Mouse (Mus musculus): ENCODE data around the gene Slc38a9. TPM values are rescaled to one million over a fixed set of nuclear protein-coding genes. Genes with fewer than 3 reads are reported as not detected.

Slc38a9 gene
- polyA plus RNA-seq, 1 experiment = 3.7 TPM

DNA sequence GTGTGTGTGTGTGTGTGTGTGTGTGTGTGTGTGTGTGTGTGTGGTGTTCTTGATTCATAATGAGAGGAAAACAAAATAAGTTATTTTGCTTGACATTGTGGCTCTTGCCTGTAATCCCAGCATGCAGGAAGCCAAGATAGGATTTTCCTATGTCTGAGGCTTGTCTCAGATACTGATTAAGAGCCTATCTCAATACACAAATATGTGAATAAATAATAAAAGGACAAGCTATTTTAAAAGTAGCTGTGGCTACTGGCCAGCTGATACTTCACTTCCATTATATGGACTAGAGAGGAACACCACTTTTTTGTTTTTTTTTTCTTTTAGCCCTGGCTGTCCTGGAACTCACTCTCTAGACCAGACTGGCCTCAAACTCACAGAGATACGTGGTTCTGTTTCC lies 101.2 kb downstream of the Slc38a9 start:
- no peaks in the 10 kb centered on the region for H3K27me3 ChIP-seq (ENCODE audit: control insufficient read depth, insufficient read depth, insufficient read length)
- H3K36me3 ChIP-seq (ENCODE audit: control insufficient read depth, insufficient read depth) = no peaks in the 10 kb centered on the region
- no peak overlapping the region for H3K4me3 ChIP-seq
- H3K79me2 ChIP-seq (ENCODE audit: control insufficient read depth, insufficient read depth) = no peaks in the 10 kb centered on the region
- no peak overlapping the region for H3ac ChIP-seq (ENCODE audit: control insufficient read depth, insufficient read length)
- no peak for TF ChIP-seq REST (IDR thresholded peaks at IDR 0.05; ENCODE audit: insufficient read depth, insufficient read length)
- TF ChIP-seq SRF (IDR thresholded peaks at IDR 0.05; ENCODE audit: control insufficient read depth, insufficient read length, low read depth) = no peak
- no peak for TF ChIP-seq MYOG (IDR thresholded peaks at IDR 0.05; ENCODE audit: control insufficient read depth in 1 of 3, insufficient read depth in 1 of 3, insufficient read length in 2 of 3, low read depth in 2 of 3)
- TF ChIP-seq MYOD1 (IDR thresholded peaks at IDR 0.05; ENCODE audit: control insufficient read depth in 1 of 3, insufficient read length in 2 of 3, low read depth in 2 of 3) = no peak
- TF ChIP-seq CEBPB (IDR thresholded peaks at IDR 0.05; ENCODE audit: insufficient read depth, poor library complexity, severe bottlenecking) = no peak
- no peak for TF ChIP-seq TCF12 (IDR thresholded peaks at IDR 0.05; ENCODE audit: insufficient read depth, poor library complexity, severe bottlenecking)
- no peak for TF ChIP-seq POLR2A (IDR thresholded peaks at IDR 0.05; ENCODE audit: insufficient read length, low read depth)
- H3K4me2 ChIP-seq (ENCODE audit: low read depth) = peak overlapping the region; percentile 49

DNA sequence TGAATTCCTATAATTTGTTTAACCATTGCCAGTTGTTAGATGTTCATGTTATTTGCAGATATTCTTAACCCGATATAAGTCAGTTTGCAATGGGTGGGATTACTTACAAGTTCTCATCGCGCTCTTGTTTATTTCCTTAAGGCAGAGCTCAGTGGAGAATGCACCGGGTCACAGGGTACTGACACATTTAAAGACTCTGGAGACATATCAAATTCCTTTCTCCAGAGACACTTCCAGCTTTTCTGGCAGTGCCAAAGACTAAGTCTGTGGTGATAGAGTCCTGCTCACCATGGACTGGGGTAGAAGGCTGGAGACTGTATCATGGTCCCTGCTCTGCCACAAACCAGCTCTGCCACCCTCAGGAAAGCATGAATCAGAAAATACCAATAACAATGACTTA lies 102.0 kb downstream of the Slc38a9 start:
- Histone ChIP-seq H3K79me2 (ENCODE audit: control insufficient read depth, insufficient read depth) (no peaks in the 10 kb centered on the region), H3K4me2 (ENCODE audit: low read depth) (peak overlapping the region; percentile 49), H3K27me3 (ENCODE audit: control insufficient read depth, insufficient read depth, insufficient read length) (no peaks in the 10 kb centered on the region), H3K4me3 (no peak overlapping the region), H3ac (ENCODE audit: control insufficient read depth, insufficient read length) (no peak overlapping the region), H3K36me3 (ENCODE audit: control insufficient read depth, insufficient read depth) (no peaks in the 10 kb centered on the region)
- TF ChIP-seq POLR2A (IDR thresholded peaks at IDR 0.05; ENCODE audit: insufficient read length, low read depth) (no peak), POLR2AphosphoS2 (IDR thresholded peaks at IDR 0.05; ENCODE audit: insufficient read length, low read depth) (no peak), MAX (IDR thresholded peaks at IDR 0.05; ENCODE audit: low read depth) (no peak)

DNA sequence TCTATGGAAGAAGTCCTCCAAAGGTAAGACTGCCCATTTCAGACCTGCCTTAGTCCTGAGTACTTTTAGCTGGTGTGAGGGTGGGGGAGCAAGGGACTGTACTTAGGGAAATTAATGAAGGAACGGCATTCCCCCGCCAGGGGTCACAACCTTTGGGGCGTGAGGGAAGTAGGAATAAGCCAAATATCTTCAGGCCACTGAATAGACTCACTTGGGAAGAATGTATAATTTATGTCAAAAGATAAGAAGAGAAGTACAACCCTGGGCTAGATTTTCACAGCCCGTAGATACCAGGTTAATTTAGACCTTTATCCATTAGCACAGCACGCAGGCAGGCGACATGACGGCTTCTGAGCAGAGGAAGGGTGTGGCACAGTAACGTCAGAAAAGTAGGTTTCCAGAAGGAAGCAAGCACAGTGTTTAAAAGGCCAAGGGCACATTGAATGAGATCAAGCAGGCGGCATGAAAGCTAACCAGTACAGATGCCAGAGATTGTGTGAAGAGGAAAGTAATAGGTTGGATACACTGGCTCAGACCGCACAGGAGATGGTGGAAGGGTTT lies 103.1 kb downstream of the Slc38a9 start:
- no peak overlapping the region for H3K4me3 ChIP-seq
- no peaks in the 10 kb centered on the region for H3K27me3 ChIP-seq (ENCODE audit: control insufficient read depth, insufficient read depth, insufficient read length)
- TF ChIP-seq MYOD1 (IDR thresholded peaks at IDR 0.05; ENCODE audit: control insufficient read depth in 1 of 3, insufficient read length in 2 of 3, low read depth in 2 of 3) (no peak), POLR2AphosphoS2 (IDR thresholded peaks at IDR 0.05; ENCODE audit: insufficient read length, low read depth) (no peak), TCF12 (IDR thresholded peaks at IDR 0.05; ENCODE audit: insufficient read depth, poor library complexity, severe bottlenecking) (no peak), E2F4 (IDR thresholded peaks at IDR 0.05; ENCODE audit: insufficient read depth) (no peak), TCF3 (IDR thresholded peaks at IDR 0.05; ENCODE audit: insufficient read length, low read depth) (no peak), REST (IDR thresholded peaks at IDR 0.05; ENCODE audit: insufficient read depth, insufficient read length) (no peak), MAX (IDR thresholded peaks at IDR 0.05; ENCODE audit: low read depth) (no peak), CEBPB (IDR thresholded peaks at IDR 0.05; ENCODE audit: insufficient read depth, poor library complexity, severe bottlenecking) (no peak), USF1 (IDR thresholded peaks at IDR 0.05; ENCODE audit: low read depth) (no peak), SRF (IDR thresholded peaks at IDR 0.05; ENCODE audit: control insufficient read depth, insufficient read length, low read depth) (no peak), MYOG (IDR thresholded peaks at IDR 0.05; ENCODE audit: control insufficient read depth in 1 of 3, insufficient read depth in 1 of 3, insufficient read length in 2 of 3, low read depth in 2 of 3) (no peak), POLR2A (IDR thresholded peaks at IDR 0.05; ENCODE audit: insufficient read length, low read depth) (no peak)
- H3K36me3 ChIP-seq (ENCODE audit: control insufficient read depth, insufficient read depth) = no peaks in the 10 kb centered on the region
- H3K4me2 ChIP-seq (ENCODE audit: low read depth) = no peak overlapping the region
- no peak overlapping the region for H3ac ChIP-seq (ENCODE audit: control insufficient read depth, insufficient read length)
- no peaks in the 10 kb centered on the region for H3K79me2 ChIP-seq (ENCODE audit: control insufficient read depth, insufficient read depth)

DNA sequence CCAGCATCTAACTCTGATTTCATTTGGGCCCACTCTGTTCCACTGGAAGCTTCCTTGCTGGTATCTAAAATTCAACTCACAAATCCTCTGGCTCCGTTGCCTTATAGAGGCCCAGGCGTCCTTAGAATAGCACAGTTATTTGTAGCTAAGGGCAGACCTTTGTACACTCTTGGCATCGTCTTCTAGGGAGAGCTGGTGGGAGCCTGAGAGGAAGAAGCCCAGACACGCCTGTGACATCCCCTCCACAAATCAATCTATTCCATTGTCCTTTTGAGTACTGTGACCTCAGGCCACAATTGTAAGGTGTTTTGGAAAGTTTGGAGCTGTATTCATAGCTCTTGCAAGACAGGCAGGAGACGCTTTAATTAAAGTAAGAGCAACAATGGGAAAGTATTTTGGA lies 104.0 kb downstream of the Slc38a9 start:
- H3K27me3 ChIP-seq (ENCODE audit: control insufficient read depth, insufficient read depth, insufficient read length) = no peaks in the 10 kb centered on the region
- TF ChIP-seq MYOD1 (IDR thresholded peaks at IDR 0.05; ENCODE audit: control insufficient read depth in 1 of 3, insufficient read length in 2 of 3, low read depth in 2 of 3) (no peak), TCF12 (IDR thresholded peaks at IDR 0.05; ENCODE audit: insufficient read depth, poor library complexity, severe bottlenecking) (no peak), POLR2AphosphoS2 (IDR thresholded peaks at IDR 0.05; ENCODE audit: insufficient read length, low read depth) (no peak), CEBPB (IDR thresholded peaks at IDR 0.05; ENCODE audit: insufficient read depth, poor library complexity, severe bottlenecking) (no peak), MAX (IDR thresholded peaks at IDR 0.05; ENCODE audit: low read depth) (no peak), USF1 (IDR thresholded peaks at IDR 0.05; ENCODE audit: low read depth) (no peak), POLR2A (IDR thresholded peaks at IDR 0.05; ENCODE audit: insufficient read length, low read depth) (no peak), MYOG (IDR thresholded peaks at IDR 0.05; ENCODE audit: control insufficient read depth in 1 of 3, insufficient read depth in 1 of 3, insufficient read length in 2 of 3, low read depth in 2 of 3) (no peak), TCF3 (IDR thresholded peaks at IDR 0.05; ENCODE audit: insufficient read length, low read depth) (no peak), E2F4 (IDR thresholded peaks at IDR 0.05; ENCODE audit: insufficient read depth) (no peak), REST (IDR thresholded peaks at IDR 0.05; ENCODE audit: insufficient read depth, insufficient read length) (no peak), SRF (IDR thresholded peaks at IDR 0.05; ENCODE audit: control insufficient read depth, insufficient read length, low read depth) (no peak)

DNA sequence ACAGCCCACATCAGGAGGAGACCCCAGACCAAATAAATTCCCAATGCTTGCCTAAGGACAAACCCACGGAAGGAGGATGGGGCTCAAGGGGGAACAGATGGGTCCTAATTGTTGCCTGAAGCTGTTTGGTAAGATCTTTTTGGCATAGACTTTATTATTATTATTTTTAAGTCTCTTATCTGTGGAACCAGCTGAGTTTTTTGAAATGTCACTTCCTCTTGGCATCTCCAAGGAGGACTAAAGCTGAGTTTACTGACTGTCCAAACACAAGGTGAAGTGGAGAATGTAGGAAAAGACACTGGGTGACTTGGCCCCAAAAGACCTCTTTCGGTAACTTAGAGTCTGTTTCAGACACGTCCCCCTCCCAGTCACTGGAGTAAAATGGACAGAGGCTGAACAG lies 105.1 kb downstream of the Slc38a9 start:
- no peaks in the 10 kb centered on the region for H3K27me3 ChIP-seq (ENCODE audit: control insufficient read depth, insufficient read depth, insufficient read length)
- no peaks in the 10 kb centered on the region for H3K79me2 ChIP-seq (ENCODE audit: control insufficient read depth, insufficient read depth)
- H3K4me2 ChIP-seq (ENCODE audit: low read depth) = no peak overlapping the region
- H3ac ChIP-seq (ENCODE audit: control insufficient read depth, insufficient read length) = no peak overlapping the region
- H3K4me3 ChIP-seq = no peak overlapping the region
- H3K36me3 ChIP-seq (ENCODE audit: control insufficient read depth, insufficient read depth) = no peaks in the 10 kb centered on the region
- TF ChIP-seq POLR2A (IDR thresholded peaks at IDR 0.05; ENCODE audit: insufficient read length, low read depth) (no peak), TCF3 (IDR thresholded peaks at IDR 0.05; ENCODE audit: insufficient read length, low read depth) (no peak), POLR2AphosphoS2 (IDR thresholded peaks at IDR 0.05; ENCODE audit: insufficient read length, low read depth) (no peak), SRF (IDR thresholded peaks at IDR 0.05; ENCODE audit: control insufficient read depth, insufficient read length, low read depth) (no peak), CEBPB (IDR thresholded peaks at IDR 0.05; ENCODE audit: insufficient read depth, poor library complexity, severe bottlenecking) (no peak)

More for the DNA sequence above, 104.0 kb downstream of the Slc38a9 start:
- no peaks in the 10 kb centered on the region for H3K79me2 ChIP-seq (ENCODE audit: control insufficient read depth, insufficient read depth)
- H3ac ChIP-seq (ENCODE audit: control insufficient read depth, insufficient read length) = no peak overlapping the region
- no peak overlapping the region for H3K4me2 ChIP-seq (ENCODE audit: low read depth)
- H3K36me3 ChIP-seq (ENCODE audit: control insufficient read depth, insufficient read depth) = no peaks in the 10 kb centered on the region
- H3K4me3 ChIP-seq = no peak overlapping the region

Measured in myocyte (in vitro differentiated cells).